Mouse (Mus musculus): ENCODE measurements around the gene Pam.

GRCm38 (mm10) chr1:98099441-98099840, 4.0 kb upstream of the Pam start:
- TF ChIP-seq CTCF (IDR thresholded peaks at IDR 0.05; ENCODE audit: borderline replicate concordance, control insufficient read depth, extremely low read depth, insufficient read depth, low read length, poor library complexity) (no peak), POLR2A (IDR thresholded peaks at IDR 0.05; ENCODE audit: control insufficient read depth, extremely low read depth, insufficient read depth, low read length, poor library complexity) (no peak)

Measured in thymus, adult 2 months (tissue).